Mouse (Mus musculus) neural tube, embryonic 11.5 days (tissue): Measurements from ENCODE around the gene Syna. TPM values are rescaled to one million over a fixed set of nuclear protein-coding genes. Genes with fewer than 3 reads are reported as not detected.

Source experiments
- ATAC-seq: fragments of 200-750 bp; cut with Nextera tagmentation; 2 replicates; pipeline ENCODE4 v1.8.0; 2017; ENCODE audit warnings: moderate number of reproducible peaks, mild to moderate bottlenecking, moderate TSS enrichment, moderate library complexity; ENCODE audit not compliant: insufficient read depth, low FRiP score, low TSS enrichment
- DNase-seq: peaks from one replicate; pipeline ENCODE4 v3.0.0-alpha.2; 2015; ENCODE audit warnings: low spot score
- H3K27ac ChIP-seq: fragments of 300-500 bp; sonication (generic); 2 replicates; pipeline ENCODE4 v1.5.1; 2014; ENCODE audit warnings: low read depth, mild to moderate bottlenecking, low read length
- H3K27me3 ChIP-seq: fragments of 300-500 bp; sonication (generic); 2 replicates; pipeline ENCODE4 v1.6.1; 2014; ENCODE audit warnings: mild to moderate bottlenecking, low read length, mixed read lengths; ENCODE audit not compliant: control insufficient read depth, insufficient read depth
- H3K36me3 ChIP-seq: fragments of 300-500 bp; sonication (generic); 2 replicates; pipeline ENCODE4 v1.6.1; 2014; ENCODE audit warnings: mild to moderate bottlenecking, low read length, moderate library complexity, mixed read lengths; ENCODE audit not compliant: control insufficient read depth, insufficient read depth
- H3K4me1 ChIP-seq: fragments of 300-500 bp; sonication (generic); 2 replicates; pipeline ENCODE4 v1.6.1; 2014; ENCODE audit warnings: low read length, mixed read lengths; ENCODE audit not compliant: control insufficient read depth, insufficient read depth
- H3K4me2 ChIP-seq: fragments of 300-500 bp; sonication (generic); 2 replicates; pipeline ENCODE4 v1.6.1; 2014; ENCODE audit warnings: low read depth, mild to moderate bottlenecking, moderate library complexity
- H3K4me3 ChIP-seq: fragments of 300-500 bp; sonication (generic); 2 replicates; pipeline ENCODE4 v1.5.1; 2014; ENCODE audit warnings: low read depth, low read length
- H3K9ac ChIP-seq: fragments of 300-500 bp; sonication (generic); 2 replicates; pipeline ENCODE4 v1.6.1; 2014; ENCODE audit warnings: mild to moderate bottlenecking, low read length
- H3K9me3 ChIP-seq: fragments of 300-500 bp; sonication (generic); 2 replicates; pipeline ENCODE4 v1.6.1; 2016; ENCODE audit warnings: low read length; ENCODE audit not compliant: control insufficient read depth
- WGBS: fragments of 180-500 bp; shearing (Covaris S2); extraction: QIAGEN DNeasy Blood & Tissue Kit; methylation state at CpG from one replicate; pipeline ENCODE4 v1.1.7; 2014; 5-methylcytosine and 5-hydroxymethylcytosine counted together
- microRNA-seq: library from miRNA; unstranded; fragments of <30 nt; microRNA quantifications from one replicate; pipeline ENCODE4, GENCODE M21; 2016
- polyA plus RNA-seq: library from polyadenylated mRNA; unstranded; fragments of >200 nt; fragmentation: Nextera tagmentation; extraction: Ambion mirVana; gene quantifications from 2 replicates; pipeline ENCODE4 v1.2.1, GENCODE M21; 2014

Gene Syna
- polyA plus RNA-seq, 1 experiment from 2014 or later = not detected

DNA sequence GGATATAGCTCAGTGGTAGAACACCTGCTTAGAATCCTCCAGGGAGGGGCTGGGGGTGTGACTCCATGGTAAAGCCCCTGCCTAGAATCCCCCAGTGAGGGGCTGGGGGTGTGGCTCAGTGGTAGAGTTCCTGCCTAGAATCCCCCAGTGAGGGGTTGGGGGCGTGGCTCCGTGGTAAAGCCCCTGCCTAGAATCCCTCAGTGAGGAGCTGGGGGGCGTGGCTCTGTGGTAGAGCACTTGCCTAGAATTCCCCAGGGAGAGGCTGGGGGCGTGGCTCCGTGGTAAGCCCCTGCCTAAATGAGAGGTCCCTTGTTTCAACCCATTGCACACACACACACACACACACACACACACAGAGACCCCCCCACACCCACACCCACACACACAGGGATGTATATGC lies 49.7 kb downstream of the Syna start:
- Histone ChIP-seq H3K27ac (no peak overlapping the region), H3K36me3 (peaks cover 16% of the 10 kb centered on the region), H3K4me1 (no peaks in the 10 kb centered on the region), H3K9ac (no peak overlapping the region), H3K9me3 (no peaks in the 10 kb centered on the region), H3K4me3 (no peak overlapping the region), H3K4me2 (no peak overlapping the region), H3K27me3 (no peaks in the 10 kb centered on the region)
- DNase-seq (no peak), ATAC-seq (no peak)
- WGBS = 91% methylated on average over 4 of the region's 5 CpGs

DNA sequence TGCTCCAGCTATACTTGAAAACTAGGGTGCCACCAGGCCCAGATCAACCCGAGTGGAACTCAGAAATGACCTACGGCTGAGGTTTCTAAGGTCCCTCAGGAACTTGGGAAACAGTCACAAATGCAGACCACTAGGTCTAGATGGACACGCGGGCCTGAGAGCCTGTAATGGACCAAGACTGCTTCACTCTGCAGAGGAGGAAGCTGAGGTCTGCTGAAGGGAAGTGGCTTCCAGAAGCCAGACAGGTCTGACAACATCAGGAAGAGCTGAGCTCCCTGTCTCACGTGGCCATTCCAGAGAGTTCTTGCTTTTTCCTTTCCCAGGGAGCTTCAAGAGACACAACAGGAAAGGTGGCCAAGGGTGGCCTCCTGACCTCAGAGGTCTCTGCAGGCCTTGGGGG lies 51.0 kb downstream of the Syna start:
- no peaks in the 10 kb centered on the region for H3K4me1 ChIP-seq
- no peak overlapping the region for H3K4me3 ChIP-seq
- no peaks in the 10 kb centered on the region for H3K27me3 ChIP-seq
- ATAC-seq (no peak), DNase-seq (no peak)
- no peak overlapping the region for H3K4me2 ChIP-seq
- WGBS = 97% methylated on average over 5 of the region's 5 CpGs
- peaks cover 11% of the 10 kb centered on the region for H3K36me3 ChIP-seq
- no peak overlapping the region for H3K9ac ChIP-seq
- H3K9me3 ChIP-seq = no peaks in the 10 kb centered on the region
- H3K27ac ChIP-seq = no peak overlapping the region

Small RNA genes lying within 50 kb of the gene (microRNA-seq; reads per million reads assigned to microRNA genes)
- not detected for gene Mir7228

Other genes with a start within 250 kb of the Syna start
- gene Gtf2i, start 245.4 kb downstream of the Syna start, polyA plus RNA-seq = 193 and 196 TPM in 2 replicates
- 75.6 and 79.9 TPM in 2 replicates for gene Gtf2ird1, start 103.5 kb downstream of the Syna start, polyA plus RNA-seq
- gene Clip2, start 7.7 kb downstream of the Syna start, polyA plus RNA-seq = 7.6 and 8.1 TPM in 2 replicates
- gene Rfc2, start 21.2 kb upstream of the Syna start, polyA plus RNA-seq = 309 and 324 TPM in 2 replicates
- gene Lat2, start 54.9 kb upstream of the Syna start, polyA plus RNA-seq = 1.4 TPM in 2 replicates
- 457 and 469 TPM in 2 replicates for gene Eif4h, start 79.3 kb upstream of the Syna start, polyA plus RNA-seq
- 10.3 and 11.4 TPM in 2 replicates for gene Limk1, start 128.4 kb upstream of the Syna start, polyA plus RNA-seq
- gene Eln, start 187.2 kb upstream of the Syna start, polyA plus RNA-seq = 2.6 and 3.1 TPM in 2 replicates